Mouse (Mus musculus) splenic B cell, adult 2 months (primary cell): Measurements from ENCODE around the gene Txlna.

ENCODE experiments used
- DNase-seq: peaks from one replicate; pipeline ENCODE4 v3.0.0-alpha.2; 2011; ENCODE audit warnings: low read depth, low spot score
- H3K27me3 ChIP-seq: 2 replicates; pipeline ENCODE4 v1.6.1; 2012; ENCODE audit warnings: mild to moderate bottlenecking, low read length, moderate library complexity, mixed read lengths; ENCODE audit not compliant: control insufficient read depth, poor library complexity, insufficient read depth, severe bottlenecking
- H3K36me3 ChIP-seq: 2 replicates; pipeline ENCODE4 v1.6.1; 2012; ENCODE audit warnings: mild to moderate bottlenecking, low read length, moderate library complexity, mixed read lengths; ENCODE audit not compliant: control insufficient read depth, poor library complexity, insufficient read depth, severe bottlenecking

Gene Txlna

GRCm38 (mm10) chr4:129586943-129587342 is 53.9 kb downstream of the Txlna start:
- no peak for DNase-seq
- no peaks in the 10 kb centered on the region for H3K27me3 ChIP-seq
- peaks cover 2% of the 10 kb centered on the region for H3K36me3 ChIP-seq

GRCm38 (mm10) chr4:129585773-129586172 is 55.1 kb downstream of the Txlna start:
- no peaks in the 10 kb centered on the region for H3K27me3 ChIP-seq

GRCm38 (mm10) chr4:129584884-129585608 is 55.8 kb downstream of the Txlna start:
- DNase-seq = peak; percentile 91
- Histone ChIP-seq H3K27me3 (no peaks in the 10 kb centered on the region), H3K36me3 (no peaks in the 10 kb centered on the region)

More at GRCm38 (mm10) chr4:129585773-129586172, 55.1 kb downstream of the Txlna start:
- no peaks in the 10 kb centered on the region for H3K36me3 ChIP-seq
- no peak for DNase-seq

DNA sequence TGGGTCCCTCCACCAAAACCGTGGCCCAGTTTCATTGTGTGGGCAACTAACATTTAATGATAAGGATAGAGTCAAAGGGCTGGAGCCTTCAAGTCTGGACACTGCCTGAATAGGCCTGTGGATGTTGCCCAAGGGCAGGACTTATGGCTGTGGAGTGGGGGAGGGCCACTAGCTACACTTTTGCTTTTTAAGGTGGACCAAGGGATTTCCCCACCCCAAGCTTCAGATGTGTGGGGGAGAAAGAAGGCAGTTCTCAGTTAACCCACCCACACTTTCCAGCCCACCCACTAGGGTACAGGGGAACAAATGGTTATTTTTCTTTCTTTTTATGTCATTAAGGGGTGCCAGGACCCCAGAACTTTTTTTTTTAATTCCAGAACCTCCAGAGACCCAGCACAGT is 56.5 kb downstream of the Txlna start:
- no peaks in the 10 kb centered on the region for H3K27me3 ChIP-seq
- no peaks in the 10 kb centered on the region for H3K36me3 ChIP-seq
- peak; percentile 64 for DNase-seq

GRCm38 (mm10) chr4:129582251-129582650 is 58.6 kb downstream of the Txlna start:
- H3K27me3 ChIP-seq = no peaks in the 10 kb centered on the region
- no peak for DNase-seq
- H3K36me3 ChIP-seq = no peaks in the 10 kb centered on the region

DNA sequence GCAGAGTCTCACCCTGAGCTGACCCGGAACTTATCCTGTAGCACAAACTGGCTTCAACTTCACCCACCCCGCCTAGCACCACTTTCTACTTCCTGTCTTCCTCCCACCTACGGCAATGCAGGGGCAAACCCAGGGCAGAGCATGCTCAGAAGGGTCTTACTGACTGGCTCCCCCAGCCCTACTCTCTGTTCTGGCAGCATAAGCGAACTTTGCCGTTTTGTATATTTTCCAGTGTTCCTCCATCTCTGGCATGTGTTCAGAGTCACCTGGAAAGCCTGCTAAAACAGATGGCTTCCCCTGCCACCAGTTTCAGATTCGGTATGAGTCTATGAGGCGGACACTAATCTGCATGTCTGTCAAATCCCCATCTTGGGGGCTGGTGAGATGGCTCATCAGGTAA is 60.5 kb downstream of the Txlna start:
- peak; percentile 86 for DNase-seq
- Histone ChIP-seq H3K27me3 (no peaks in the 10 kb centered on the region), H3K36me3 (no peaks in the 10 kb centered on the region)

DNA sequence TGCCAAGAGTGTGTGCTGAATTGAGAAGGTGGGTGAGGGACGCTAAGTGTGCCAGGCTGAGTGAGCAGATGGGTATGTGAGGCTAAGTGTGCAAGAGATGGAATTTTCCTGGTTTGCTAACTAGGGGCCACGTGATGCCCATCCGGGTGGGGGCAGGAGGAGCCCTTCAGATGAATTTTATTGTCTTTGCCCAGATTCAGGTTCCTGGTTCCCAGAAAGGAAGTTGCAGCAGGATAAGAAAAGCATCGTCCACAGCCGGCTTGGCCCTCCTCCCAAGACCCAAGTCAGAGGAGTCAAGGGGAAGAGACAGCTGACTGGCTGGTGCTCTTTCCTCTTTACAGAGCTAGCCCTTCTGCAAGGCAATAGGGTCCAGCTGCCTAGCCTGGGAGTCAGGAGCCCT is 62.4 kb downstream of the Txlna start, which contains the start of gene Fam167b:
Gene Fam167b, minus strand, starts transcription at position 84 of the 400 bp plus-strand sequence.
- H3K36me3 ChIP-seq = no peaks in the 10 kb centered on the region
- no peak for DNase-seq
- no peaks in the 10 kb centered on the region for H3K27me3 ChIP-seq

DNA sequence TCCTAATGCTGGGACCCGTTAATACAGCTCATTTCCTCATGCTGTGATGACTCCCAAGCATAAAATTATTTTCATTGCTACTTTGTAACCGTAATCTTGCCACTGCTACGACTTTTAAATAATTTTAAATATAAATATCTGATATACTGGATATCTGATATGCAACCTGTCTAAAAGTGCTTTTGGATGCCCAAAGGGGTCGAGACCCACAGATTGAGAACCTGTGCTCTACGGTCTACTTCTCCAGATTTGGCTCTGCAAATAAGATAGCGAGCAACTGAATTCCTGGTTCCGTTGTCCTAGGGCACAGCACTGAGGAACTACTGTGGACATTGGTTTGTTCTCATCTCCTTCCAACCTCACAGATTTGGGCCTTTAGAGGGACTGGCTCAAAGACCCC is 63.2 kb downstream of the Txlna start:
- Histone ChIP-seq H3K27me3 (no peaks in the 10 kb centered on the region), H3K36me3 (no peaks in the 10 kb centered on the region)
- DNase-seq = no peak

GRCm38 (mm10) chr4:129576863-129577491 is 63.9 kb downstream of the Txlna start:
- Histone ChIP-seq H3K36me3 (no peaks in the 10 kb centered on the region), H3K27me3 (no peaks in the 10 kb centered on the region)
- DNase-seq = peak; percentile 80
